Mouse (Mus musculus) retina, adult 2 months (tissue): ENCODE results near the gene Rabl6.

Experiments used
- DNase-seq: peaks from one replicate; pipeline ENCODE4 v3.0.0-alpha.2; 2012; ENCODE audit warnings: low read depth, low spot score

Gene Rabl6

GRCm38 (mm10) chr2:25596765-25597510 is 11.4 kb downstream of the Rabl6 start:
- DNase-seq: no peak

- DNase-seq: no peak
Measured at GRCm38 (mm10) chr2:25591863-25592262, 16.5 kb downstream of the Rabl6 start.

- no peak for DNase-seq
Measured at GRCm38 (mm10) chr2:25588227-25588907, 20.0 kb downstream of the Rabl6 start.

GRCm38 (mm10) chr2:25587290-25587689 is 21.0 kb downstream of the Rabl6 start:
- DNase-seq: no peak

- no peak for DNase-seq
Measured at GRCm38 (mm10) chr2:25585601-25586000, 22.7 kb downstream of the Rabl6 start.

GRCm38 (mm10) chr2:25584856-25585255 is 23.5 kb downstream of the Rabl6 start:
- no peak for DNase-seq

GRCm38 (mm10) chr2:25584152-25584551 is 24.2 kb downstream of the Rabl6 start:
- DNase-seq: no peak

GRCm38 (mm10) chr2:25583571-25583970 is 24.8 kb downstream of the Rabl6 start:
- DNase-seq: no peak

GRCm38 (mm10) chr2:25583120-25583481 is 25.2 kb downstream of the Rabl6 start:
- no peak for DNase-seq

- no peak for DNase-seq
Measured at GRCm38 (mm10) chr2:25582466-25583119, 25.7 kb downstream of the Rabl6 start.

GRCm38 (mm10) chr2:25581901-25582301 is 26.4 kb downstream of the Rabl6 start:
- DNase-seq: no peak

GRCm38 (mm10) chr2:25581294-25581864 is 26.9 kb downstream of the Rabl6 start, which contains the start of gene Ajm1:
Gene Ajm1, minus strand, starts transcription at chr2:25581757.
- DNase-seq: peak; percentile 53

- no peak for DNase-seq
Measured at GRCm38 (mm10) chr2:25580621-25581101, 27.7 kb downstream of the Rabl6 start.

GRCm38 (mm10) chr2:25579737-25580460 is 28.4 kb downstream of the Rabl6 start:
- no peak for DNase-seq

GRCm38 (mm10) chr2:25578796-25579736 is 29.3 kb downstream of the Rabl6 start:
- DNase-seq: no peak

- DNase-seq: no peak
Measured at GRCm38 (mm10) chr2:25577951-25578795, 30.1 kb downstream of the Rabl6 start.

GRCm38 (mm10) chr2:25576965-25577891 is 31.1 kb downstream of the Rabl6 start:
- no peak for DNase-seq
